ENCODE assay signal across 8 mouse cellular contexts in genomic region chr7:119076712-119077619, GRCm38 (mm10).
DNase-seq lines count a peak whose midpoint lies in the region; ATAC-seq and TF ChIP-seq lines count a peak whose summit lies in the region.

No protein-coding gene starts in this region.

- peak; percentile 63; the same call in 1 of the 2 replicates for ATAC-seq in hindbrain, embryonic 14.5 days (ENCODE audit: low FRiP score)

- H3K9ac ChIP-seq in hindbrain, embryonic 14.5 days, result 0 out of 2 replicates have a peak overlapping the region, but pooled peaks have one; percentile 22

- H3K9me3 ChIP-seq in hindbrain, embryonic 14.5 days (ENCODE audit: control insufficient read depth, low read length), result no peaks in the 10 kb centered on the region

- no peak for TF ChIP-seq CTCF in cerebellum, adult 2 months (IDR thresholded peaks at IDR 0.05; ENCODE audit: borderline replicate concordance, insufficient read depth, low read depth, low read length)

- H3K27me3 ChIP-seq in cerebellum, adult 2 months (ENCODE audit: control insufficient read depth, insufficient read depth, low read length), result no peaks in the 10 kb centered on the region
- no peaks in the 10 kb centered on the region for H3K27me3 ChIP-seq in hindbrain, embryonic 14.5 days (ENCODE audit: control insufficient read depth, insufficient read depth, low read length)

- no peaks in the 10 kb centered on the region for H3K36me3 ChIP-seq in hindbrain, embryonic 14.5 days (replicated peaks; ENCODE audit: control insufficient read depth, insufficient read depth)

- H3K4me2 ChIP-seq in hindbrain, embryonic 14.5 days (replicated peaks), result 0 out of 2 replicates have a peak overlapping the region, but pooled peaks have one; percentile 21

- H3K4me3 ChIP-seq in cerebellum, adult 2 months (replicated peaks; ENCODE audit: insufficient read depth, low read depth, low read length), result no peak overlapping the region
- no peak overlapping the region for H3K4me3 ChIP-seq in hindbrain, embryonic 14.5 days (replicated peaks; ENCODE audit: low read length)

- DNase-seq in cerebellum, adult 9-10 months, result peak; percentile 2
- no peak for DNase-seq in cerebellum, adult 2 months
- peak; percentile 60 for DNase-seq in R1 (ENCODE audit: low read depth, low spot score)
- peak; percentile 26 for DNase-seq in hindbrain, embryonic 14.5 days (ENCODE audit: low spot score)
- peak; percentile 59 for DNase-seq in lung, postnatal 10 days
- DNase-seq in thymus, postnatal 25 days, result no peak
- DNase-seq in layer of hippocampus, postnatal 14 days (ENCODE audit: low spot score in 2 of 2), result no peak
- DNase-seq in natural killer cell, adult 2 months (ENCODE audit: low spot score in 2 of 2), result no peak

- no peaks in the 10 kb centered on the region for H3K4me1 ChIP-seq in cerebellum, adult 2 months (ENCODE audit: control insufficient read depth, insufficient read depth, low read length)
- no peaks in the 10 kb centered on the region for H3K4me1 ChIP-seq in hindbrain, embryonic 14.5 days (replicated peaks; ENCODE audit: control insufficient read depth, insufficient read depth, low read length)

- no peak overlapping the region for H3K27ac ChIP-seq in cerebellum, adult 2 months (ENCODE audit: insufficient read depth, low read length)
- H3K27ac ChIP-seq in hindbrain, embryonic 14.5 days, result peak overlapping the region; percentile 71

- no peak for TF ChIP-seq POLR2A in cerebellum, adult 2 months (IDR thresholded peaks at IDR 0.05; ENCODE audit: borderline replicate concordance, insufficient read depth, low read length)

- WGBS in cerebellum, adult 2 months, result 44% methylated on average over 12 of the region's 12 CpGs
- 52% methylated on average over 12 of the region's 12 CpGs for WGBS in hindbrain, embryonic 14.5 days

Comparison
In these comparisons a context has a peak if more than half of its experiments do, and no peak if none do; other contexts are left out.
1. DNase-seq: peak in cerebellum, adult 9-10 months (single experiment), R1 (single experiment), hindbrain, embryonic 14.5 days (single experiment) and lung, postnatal 10 days (single experiment); none in cerebellum, adult 2 months (0 of 2), thymus, postnatal 25 days (single experiment), layer of hippocampus, postnatal 14 days (0 of 2) and natural killer cell, adult 2 months (0 of 2).